Mouse (Mus musculus): Measurements from ENCODE around the gene Cdc42.

DNA sequence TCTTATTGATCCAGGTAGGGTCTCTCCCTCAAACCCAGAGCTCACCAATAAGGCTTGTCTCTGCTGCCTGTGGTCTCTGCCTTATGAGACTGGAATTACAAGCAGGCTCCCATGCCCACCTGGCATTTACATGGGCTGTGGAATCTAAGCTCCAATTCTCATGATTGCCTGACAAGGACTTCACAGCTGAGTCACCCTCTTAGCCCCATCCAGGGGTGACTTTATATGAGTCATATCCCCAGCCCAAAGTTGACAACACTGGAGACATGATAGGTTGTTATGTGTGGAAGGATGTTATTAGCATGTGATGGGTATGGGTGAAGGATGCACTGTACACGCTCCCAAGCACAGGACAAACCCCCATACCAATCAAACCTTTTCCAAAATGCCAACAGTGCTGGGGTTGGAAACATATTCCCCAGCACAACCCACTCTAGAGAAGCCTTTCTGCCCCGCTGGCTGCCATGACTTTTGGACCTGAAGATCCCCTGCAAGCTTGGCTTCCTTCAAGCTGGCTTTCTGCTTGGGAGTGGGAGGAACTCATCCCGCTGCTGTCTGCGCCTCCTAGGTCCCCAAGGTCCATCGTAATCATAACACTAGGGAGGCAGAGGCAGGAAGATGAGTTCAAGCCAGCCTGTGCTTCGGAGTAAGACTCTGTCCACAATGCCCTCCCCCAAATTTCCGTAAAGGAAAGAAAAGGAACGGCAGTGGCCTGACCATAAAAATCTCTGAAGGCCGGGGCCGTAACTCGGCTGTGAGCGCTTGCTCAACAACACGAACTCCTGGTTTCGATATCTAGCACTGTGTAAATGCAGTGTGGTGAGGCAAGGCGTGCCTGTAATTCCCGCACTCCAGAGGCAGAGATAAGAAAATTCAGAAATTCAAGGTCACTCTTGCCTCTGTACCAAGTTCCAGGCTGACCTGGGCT lies 14.3 kb upstream of the Cdc42 start:
- TF ChIP-seq CTCF (conservative IDR thresholded peaks at IDR 0.05; ENCODE audit: low read length), result no peak
- no peak for TF ChIP-seq POU5F1 (IDR thresholded peaks at IDR 0.05; ENCODE audit: borderline replicate concordance, low read length)
- no peak for TF ChIP-seq NANOG (IDR thresholded peaks at IDR 0.05; ENCODE audit: borderline replicate concordance, low read length)
